Mouse (Mus musculus): ENCODE measurements around the gene Fhit. TPM values are rescaled to one million over a fixed set of nuclear protein-coding genes. Genes with fewer than 3 reads are reported as not detected.

The Fhit gene
- 6.3 and 8.0 TPM in 2 replicates for polyA plus RNA-seq (2015; fragmentation: Nextera tagmentation; extraction: Ambion mirVana)

DNA sequence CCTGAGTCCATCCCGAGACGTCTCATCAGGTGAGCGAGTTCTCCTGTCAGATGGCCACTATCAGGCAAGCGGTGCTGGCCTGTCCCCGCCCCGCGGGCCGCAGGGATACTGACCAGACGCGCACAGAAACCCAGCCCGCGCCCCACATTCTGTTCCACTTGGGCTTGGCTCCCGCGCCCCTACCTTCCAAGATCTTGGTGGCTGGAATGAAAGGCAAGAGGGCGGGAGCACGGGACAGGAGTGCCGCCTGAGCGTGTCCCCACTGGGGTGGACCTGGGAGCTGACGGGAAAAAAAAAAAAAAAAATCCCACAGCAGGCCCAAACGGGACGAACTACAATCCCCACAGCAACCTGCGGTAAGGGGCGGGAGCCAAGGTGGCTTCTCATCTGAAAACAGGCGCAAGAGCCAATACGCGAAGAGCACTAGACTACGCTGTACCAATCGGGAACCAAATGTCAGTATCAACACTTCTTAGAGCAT lies at the start of gene Fhit:
Gene Fhit, minus strand, starts transcription at position 285 of the 481 bp plus-strand sequence.
- no peaks in the 10 kb centered on the region for H3K27me3 ChIP-seq
- peak; percentile 96 for ATAC-seq (ENCODE audit: low FRiP score)
- H3K4me2 ChIP-seq, result peak within 1 kb of the TSS; percentile 81
- H3K36me3 ChIP-seq, result no peaks in the 10 kb centered on the region
- no peaks in the 10 kb centered on the region for H3K9me3 ChIP-seq
- WGBS, result under 1% methylated on average over 28 of the region's 28 CpGs
- peak within 1 kb of the TSS; percentile 80 for H3K27ac ChIP-seq
- H3K4me3 ChIP-seq, result peak within 1 kb of the TSS; percentile 66
- H3K9ac ChIP-seq, result peak within 1 kb of the TSS; percentile 77
- peaks cover 9% of the 10 kb centered on the region for H3K4me1 ChIP-seq (replicated peaks)

DNA sequence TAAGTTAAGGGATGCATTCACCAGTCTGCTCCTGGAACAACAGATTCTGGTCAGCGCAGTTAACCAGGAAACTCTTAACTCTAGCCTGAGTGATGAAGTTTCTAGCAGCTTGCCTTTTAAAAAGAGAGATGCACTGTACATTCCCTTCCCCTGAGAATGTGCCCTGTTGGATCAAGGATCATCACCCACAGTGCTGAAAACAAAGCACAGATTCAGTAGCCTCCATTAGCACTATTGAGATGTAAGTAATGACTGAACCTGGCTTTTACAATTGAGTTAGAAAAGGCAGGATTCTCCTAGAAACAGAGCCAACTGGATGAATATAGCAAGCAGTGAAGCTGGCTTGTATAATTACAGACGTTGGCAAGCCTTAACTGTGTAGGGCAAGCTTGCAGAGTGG lies 45.0 kb upstream of the Fhit start:
- 46% methylated on average over 2 of the region's 2 CpGs for WGBS
- Histone ChIP-seq H3K4me3 (no peak overlapping the region), H3K4me1 (replicated peaks) (no peaks in the 10 kb centered on the region), H3K27ac (no peak overlapping the region), H3K9me3 (no peaks in the 10 kb centered on the region), H3K9ac (no peak overlapping the region), H3K4me2 (no peak overlapping the region), H3K36me3 (no peaks in the 10 kb centered on the region), H3K27me3 (no peaks in the 10 kb centered on the region)
- ATAC-seq (ENCODE audit: low FRiP score), result no peak

DNA sequence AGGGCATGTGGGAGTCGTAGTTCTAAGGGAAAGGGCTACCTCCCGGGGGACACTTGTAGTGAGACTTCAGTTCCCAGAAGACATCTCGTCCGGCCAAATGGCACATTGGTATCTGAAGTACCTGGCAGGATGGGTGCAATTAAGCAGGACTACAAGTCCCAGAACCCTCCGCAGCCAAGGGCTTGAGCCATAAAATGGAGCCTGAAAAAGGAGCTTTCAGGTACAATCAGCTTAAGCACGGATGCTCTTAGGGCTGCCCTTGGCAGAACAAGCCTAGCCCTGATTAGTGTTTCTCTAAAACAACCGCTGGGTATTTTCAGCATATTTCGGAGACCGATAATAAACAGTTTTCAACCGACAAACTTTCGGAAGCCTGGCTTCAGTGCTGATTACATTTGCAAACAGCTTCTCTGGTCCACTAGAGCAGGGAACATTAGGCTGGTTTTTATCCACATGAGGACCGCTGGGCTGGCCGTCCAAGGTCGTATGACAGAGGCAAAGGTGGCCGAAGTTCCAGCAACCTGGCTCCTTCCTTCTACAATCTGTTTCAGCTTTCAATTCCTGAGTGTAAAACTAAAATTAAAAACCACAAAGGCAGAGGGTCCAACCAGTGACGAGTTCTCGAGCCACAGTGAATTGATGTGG lies 907 bp downstream of the Fhit start:
- Histone ChIP-seq H3K36me3 (no peaks in the 10 kb centered on the region), H3K4me1 (replicated peaks) (peaks cover 9% of the 10 kb centered on the region)

DNA sequence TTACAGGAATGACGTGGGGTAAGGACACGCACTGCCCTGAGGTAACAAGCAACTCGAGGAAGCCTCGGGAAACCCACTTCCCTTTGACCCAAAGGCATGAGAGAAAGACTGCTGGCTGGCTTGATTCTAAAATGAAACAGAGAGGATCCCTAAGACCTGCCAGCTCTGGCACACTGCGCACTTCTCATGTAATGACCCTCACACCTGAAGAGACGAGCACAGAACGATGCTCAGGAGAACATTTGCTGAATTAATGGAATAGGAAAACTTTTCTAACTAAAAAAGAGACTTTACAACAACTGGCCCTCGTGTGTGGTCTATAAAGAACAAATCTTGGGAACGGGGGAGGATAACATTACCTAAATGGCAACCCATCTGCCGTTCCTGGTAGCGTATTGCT lies 2.2 kb downstream of the Fhit start:
- Histone ChIP-seq H3K27me3 (no peaks in the 10 kb centered on the region), H3K9me3 (no peaks in the 10 kb centered on the region), H3K27ac (no peak overlapping the region), H3K36me3 (no peaks in the 10 kb centered on the region), H3K4me1 (replicated peaks) (peaks cover 9% of the 10 kb centered on the region), H3K4me3 (no peak overlapping the region), H3K9ac (no peak overlapping the region), H3K4me2 (no peak overlapping the region)
- 89% methylated on average over 11 of the region's 11 CpGs for WGBS
- ATAC-seq (ENCODE audit: low FRiP score), result no peak

More for the DNA sequence above, 907 bp downstream of the Fhit start:
- H3K4me3 ChIP-seq, result peak overlapping the region; percentile 66
- H3K9me3 ChIP-seq, result no peaks in the 10 kb centered on the region
- peak overlapping the region; percentile 81 for H3K4me2 ChIP-seq
- H3K9ac ChIP-seq, result peak overlapping the region; percentile 77
- H3K27me3 ChIP-seq, result no peaks in the 10 kb centered on the region
- ATAC-seq (ENCODE audit: low FRiP score), result peak; percentile 91
- 9% methylated on average over 17 of the region's 17 CpGs for WGBS
- H3K27ac ChIP-seq, result peak overlapping the region; percentile 80

GRCm38 (mm10) chr14:11159021-11159420 lies 2.8 kb downstream of the Fhit start:
- Histone ChIP-seq H3K27ac (no peak overlapping the region), H3K27me3 (no peaks in the 10 kb centered on the region), H3K4me1 (replicated peaks) (peaks cover 13% of the 10 kb centered on the region), H3K4me3 (no peak overlapping the region), H3K36me3 (no peaks in the 10 kb centered on the region), H3K9me3 (no peaks in the 10 kb centered on the region), H3K4me2 (no peak overlapping the region), H3K9ac (no peak overlapping the region)
- 77% methylated on average over 7 of the region's 7 CpGs for WGBS
- ATAC-seq (ENCODE audit: low FRiP score), result no peak

- H3K27me3 ChIP-seq, result no peaks in the 10 kb centered on the region
- no peaks in the 10 kb centered on the region for H3K36me3 ChIP-seq
- H3K27ac ChIP-seq, result no peak overlapping the region
- H3K9me3 ChIP-seq, result no peaks in the 10 kb centered on the region
- ATAC-seq (ENCODE audit: low FRiP score), result no peak
- no peak overlapping the region for H3K4me3 ChIP-seq
- H3K4me2 ChIP-seq, result no peak overlapping the region
- no peak overlapping the region for H3K9ac ChIP-seq
- 79% methylated on average over 3 of the region's 3 CpGs for WGBS
- peaks cover 13% of the 10 kb centered on the region for H3K4me1 ChIP-seq (replicated peaks)
Measured at GRCm38 (mm10) chr14:11157741-11158140, 4.1 kb downstream of the Fhit start.

GRCm38 (mm10) chr14:11151634-11152321 lies 10.1 kb downstream of the Fhit start:
- Histone ChIP-seq H3K9me3 (no peaks in the 10 kb centered on the region), H3K9ac (no peak overlapping the region), H3K36me3 (no peaks in the 10 kb centered on the region), H3K4me2 (no peak overlapping the region), H3K4me1 (replicated peaks) (peaks cover 4% of the 10 kb centered on the region; the same call in 1 of the 2 replicates), H3K4me3 (no peak overlapping the region), H3K27ac (no peak overlapping the region), H3K27me3 (no peaks in the 10 kb centered on the region)
- no peak for ATAC-seq (ENCODE audit: low FRiP score)
- WGBS, result 84% methylated on average over 9 of the region's 9 CpGs

- H3K27ac ChIP-seq, result no peak overlapping the region
- H3K9me3 ChIP-seq, result no peaks in the 10 kb centered on the region
- no peak overlapping the region for H3K4me2 ChIP-seq
- H3K9ac ChIP-seq, result no peak overlapping the region
- H3K36me3 ChIP-seq, result no peaks in the 10 kb centered on the region
- H3K27me3 ChIP-seq, result no peaks in the 10 kb centered on the region
- ATAC-seq (ENCODE audit: low FRiP score), result no peak
- no peaks in the 10 kb centered on the region for H3K4me1 ChIP-seq (replicated peaks)
- 86% methylated on average over 12 of the region's 12 CpGs for WGBS
- no peak overlapping the region for H3K4me3 ChIP-seq
Measured at GRCm38 (mm10) chr14:11133787-11134735, 27.8 kb downstream of the Fhit start.

DNA sequence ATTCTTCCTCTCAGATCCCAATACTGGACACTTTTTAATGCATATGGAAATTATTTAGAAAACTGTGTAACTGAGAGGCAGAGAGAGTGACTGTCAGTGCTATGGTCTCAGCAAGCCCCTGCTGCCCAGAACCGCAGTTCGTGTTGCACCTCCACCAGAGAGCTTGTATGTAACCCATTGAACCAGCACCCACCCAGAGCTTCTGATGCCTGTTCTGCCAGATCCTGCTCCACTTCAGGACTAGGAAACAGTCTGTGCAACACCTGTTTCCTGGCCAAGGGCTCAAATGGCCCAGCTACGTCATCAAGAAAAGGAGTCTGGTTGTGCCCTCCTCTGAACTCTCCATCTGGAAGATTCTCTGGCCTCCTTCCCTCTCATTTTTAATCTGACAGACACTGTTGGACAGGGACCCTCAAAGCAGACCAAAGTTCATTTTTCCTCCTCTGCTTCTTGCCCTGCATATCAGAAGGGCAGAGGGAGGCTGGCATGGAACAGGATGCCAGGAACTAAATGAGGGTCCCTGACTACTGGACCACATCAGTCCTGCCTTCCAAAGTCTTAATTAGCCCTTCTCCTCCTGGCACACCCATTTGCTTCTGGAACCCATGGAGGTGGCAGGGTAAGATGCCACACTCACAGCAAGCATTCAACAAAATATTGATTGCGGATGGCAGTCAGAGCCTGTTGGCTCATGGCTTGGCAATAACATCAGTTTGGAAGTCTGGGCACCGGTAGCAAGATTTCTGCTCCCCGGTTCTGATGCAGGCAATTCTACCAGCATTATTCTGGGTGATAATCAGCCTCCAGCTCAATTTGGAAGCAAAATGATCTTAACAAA lies 29.0 kb downstream of the Fhit start:
- 88% methylated on average over 6 of the region's 6 CpGs for WGBS
- H3K9ac ChIP-seq, result no peak overlapping the region
- H3K9me3 ChIP-seq, result no peaks in the 10 kb centered on the region
- H3K27me3 ChIP-seq, result no peaks in the 10 kb centered on the region
- H3K36me3 ChIP-seq, result no peaks in the 10 kb centered on the region
- no peak for ATAC-seq (ENCODE audit: low FRiP score)
- H3K4me3 ChIP-seq, result no peak overlapping the region
- H3K4me1 ChIP-seq (replicated peaks), result no peaks in the 10 kb centered on the region
- no peak overlapping the region for H3K27ac ChIP-seq
- H3K4me2 ChIP-seq, result no peak overlapping the region

- Histone ChIP-seq H3K9ac (no peak overlapping the region), H3K4me1 (replicated peaks) (no peaks in the 10 kb centered on the region), H3K9me3 (no peaks in the 10 kb centered on the region), H3K27me3 (no peaks in the 10 kb centered on the region), H3K4me2 (no peak overlapping the region), H3K36me3 (no peaks in the 10 kb centered on the region), H3K27ac (no peak overlapping the region), H3K4me3 (no peak overlapping the region)
- 78% methylated on average over 11 of the region's 11 CpGs for WGBS
- no peak for ATAC-seq (ENCODE audit: low FRiP score)
Measured at GRCm38 (mm10) chr14:11125096-11125495, 36.7 kb downstream of the Fhit start.

DNA sequence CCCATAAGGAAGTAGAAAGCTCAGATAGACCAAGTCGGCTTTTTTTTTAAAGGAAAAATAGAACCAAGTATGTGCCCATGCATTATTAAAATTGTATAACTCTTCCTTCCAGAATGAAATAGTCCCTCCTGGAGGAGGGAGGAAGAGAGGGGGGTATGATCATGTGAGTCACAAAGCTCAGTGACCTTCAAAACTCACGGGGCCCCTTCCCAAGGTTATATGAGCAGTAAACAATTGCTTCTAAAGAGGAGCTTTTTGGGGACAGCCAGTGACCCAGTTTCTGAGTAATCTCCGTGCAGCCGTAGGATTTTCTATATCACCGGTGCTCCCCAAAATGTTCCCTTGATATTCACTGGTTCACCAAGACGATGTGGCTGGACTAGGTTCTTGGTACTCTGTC lies 42.8 kb downstream of the Fhit start:
- WGBS, result 94% methylated on average over 6 of the region's 6 CpGs
- ATAC-seq (ENCODE audit: low FRiP score), result no peak
- Histone ChIP-seq H3K9ac (no peak overlapping the region), H3K4me3 (no peak overlapping the region), H3K36me3 (no peaks in the 10 kb centered on the region), H3K4me2 (no peak overlapping the region), H3K27ac (no peak overlapping the region), H3K27me3 (no peaks in the 10 kb centered on the region), H3K9me3 (no peaks in the 10 kb centered on the region), H3K4me1 (replicated peaks) (no peaks in the 10 kb centered on the region)
